Comparison of ENCODE assay signal across 25 mouse cellular contexts in genomic region chr9:37563805-37564204, GRCm38 (mm10).
"Had no signal": no experiment of that assay in that cellular context is flagged by ENCODE, and none has a peak within 500 bp of the region (broad histone marks: within the 10 kb centered on the region; RNA-seq: fewer than 3 reads in every experiment).

No protein-coding gene starts in this region.

- H3K9ac ChIP-seq: heart, embryonic 13.5 days; heart, embryonic 15.5 days; hindbrain, embryonic 13.5 days; hindbrain, embryonic 15.5 days; intestine, embryonic 15.5 days; limb, embryonic 13.5 days; limb, embryonic 15.5 days had no signal

- H3K4me3 ChIP-seq: gastrocnemius, adult 2 months; heart, adult 2 months; heart, embryonic 13.5 days; heart, embryonic 15.5 days; hindbrain, embryonic 13.5 days; hindbrain, embryonic 15.5 days; intestine, embryonic 15.5 days; layer of hippocampus, adult 2 months; left cerebral cortex, adult 2 months; limb, embryonic 13.5 days; limb, embryonic 15.5 days had no signal

- DNase-seq: gastrocnemius, adult 2 months; gastrocnemius, postnatal 14 days; gastrocnemius, postnatal 36 days; heart, adult 11 months; heart, adult 2 months; heart, postnatal 14 days; heart, postnatal 36 days; kidney, adult 18-20 months; kidney, adult 8-10 months; kidney, postnatal 10 days; kidney, postnatal 25 days; kidney, postnatal 4 days; left cerebral cortex, postnatal 4 days had no signal

- H3K36me3 ChIP-seq: heart, embryonic 13.5 days; heart, embryonic 15.5 days; hindbrain, embryonic 13.5 days; hindbrain, embryonic 15.5 days; intestine, embryonic 15.5 days; limb, embryonic 13.5 days; limb, embryonic 15.5 days had no signal

- ATAC-seq: inflammation-experienced regulatory T-cells, adult 6 months; intestine, embryonic 15.5 days; intestine, postnatal 0 days had no signal

- H3K9me3 ChIP-seq: heart, embryonic 13.5 days; heart, embryonic 15.5 days; hindbrain, embryonic 13.5 days; hindbrain, embryonic 15.5 days; intestine, embryonic 15.5 days; limb, embryonic 13.5 days; limb, embryonic 15.5 days had no signal

- H3K4me2 ChIP-seq: heart, embryonic 11.5 days; heart, embryonic 13.5 days; heart, embryonic 15.5 days; hindbrain, embryonic 13.5 days; hindbrain, embryonic 15.5 days; intestine, embryonic 15.5 days; limb, embryonic 13.5 days; limb, embryonic 15.5 days had no signal

- H3K27me3 ChIP-seq: heart, embryonic 13.5 days; heart, embryonic 15.5 days; hindbrain, embryonic 13.5 days; hindbrain, embryonic 15.5 days; intestine, embryonic 15.5 days; limb, embryonic 15.5 days had no signal

- H3K27ac ChIP-seq: gastrocnemius, adult 2 months; heart, adult 2 months; heart, embryonic 13.5 days; heart, embryonic 15.5 days; hindbrain, embryonic 13.5 days; hindbrain, embryonic 15.5 days; intestine, embryonic 15.5 days; layer of hippocampus, adult 2 months; left cerebral cortex, adult 2 months; limb, embryonic 13.5 days; limb, embryonic 15.5 days had no signal
